Mouse (Mus musculus): ENCODE results near the gene Smug1. TPM values are rescaled to one million over a fixed set of nuclear protein-coding genes. Genes with fewer than 3 reads are reported as not detected.

The Smug1 gene
- polyA plus RNA-seq, 1 experiment from 2014 or later, result 18.1 TPM

GRCm38 (mm10) chr15:103167786-103168185, 894 bp upstream of the Smug1 start:
- Histone ChIP-seq H3K4me1 (ENCODE audit: insufficient read depth) (peaks cover 13% of the 10 kb centered on the region; the same call in 1 of the 2 replicates), H3K4me2 (no peak overlapping the region), H3K9me3 (ENCODE audit: low read depth, low read length) (no peaks in the 10 kb centered on the region), H3K4me3 (ENCODE audit: low read depth, low read length) (no peak overlapping the region), H3K27ac (ENCODE audit: low read depth) (no peak overlapping the region), H3K9ac (no peak overlapping the region), H3K27me3 (ENCODE audit: insufficient read depth, low read length) (peaks cover 63% of the 10 kb centered on the region), H3K36me3 (ENCODE audit: insufficient read depth) (no peaks in the 10 kb centered on the region)
- ATAC-seq (ENCODE audit: insufficient read depth) (no peak), DNase-seq (no peak)
- TF ChIP-seq CTCF (IDR thresholded peaks at IDR 0.05; ENCODE audit: low read depth), result no peak
- 20% methylated on average over 3 of the region's 3 CpGs for WGBS

- ATAC-seq (ENCODE audit: insufficient read depth) (no peak), DNase-seq (no peak)
- Histone ChIP-seq H3K4me2 (no peak overlapping the region), H3K9ac (no peak overlapping the region), H3K27ac (ENCODE audit: low read depth) (no peak overlapping the region), H3K36me3 (ENCODE audit: insufficient read depth) (no peaks in the 10 kb centered on the region), H3K4me1 (ENCODE audit: insufficient read depth) (peaks cover 12% of the 10 kb centered on the region), H3K9me3 (ENCODE audit: low read depth, low read length) (no peaks in the 10 kb centered on the region), H3K4me3 (ENCODE audit: low read depth, low read length) (no peak overlapping the region), H3K27me3 (ENCODE audit: insufficient read depth, low read length) (peaks cover 47% of the 10 kb centered on the region)
- WGBS, result 37% methylated on average over 5 of the region's 5 CpGs
- no peak for TF ChIP-seq CTCF (IDR thresholded peaks at IDR 0.05; ENCODE audit: low read depth)
Measured at GRCm38 (mm10) chr15:103165924-103166323, 968 bp downstream of the Smug1 start.

- Histone ChIP-seq H3K4me2 (no peak overlapping the region), H3K4me3 (ENCODE audit: low read depth, low read length) (no peak overlapping the region), H3K27ac (ENCODE audit: low read depth) (no peak overlapping the region), H3K9me3 (ENCODE audit: low read depth, low read length) (no peaks in the 10 kb centered on the region), H3K9ac (no peak overlapping the region), H3K27me3 (ENCODE audit: insufficient read depth, low read length) (peaks cover 41% of the 10 kb centered on the region), H3K4me1 (ENCODE audit: insufficient read depth) (peaks cover 12% of the 10 kb centered on the region), H3K36me3 (ENCODE audit: insufficient read depth) (no peaks in the 10 kb centered on the region)
- under 1% methylated on average over 13 of the region's 13 CpGs for whole genome bisulfite sequencing
- peak; percentile 96 for DNase-seq
- TF ChIP-seq CTCF (IDR thresholded peaks at IDR 0.05; ENCODE audit: low read depth), result peak; percentile 96
- ATAC-seq (ENCODE audit: insufficient read depth), result peak; percentile 7; the same call in 1 of the 2 replicates
Measured at GRCm38 (mm10) chr15:103165379-103165778, 1.5 kb downstream of the Smug1 start.

DNA sequence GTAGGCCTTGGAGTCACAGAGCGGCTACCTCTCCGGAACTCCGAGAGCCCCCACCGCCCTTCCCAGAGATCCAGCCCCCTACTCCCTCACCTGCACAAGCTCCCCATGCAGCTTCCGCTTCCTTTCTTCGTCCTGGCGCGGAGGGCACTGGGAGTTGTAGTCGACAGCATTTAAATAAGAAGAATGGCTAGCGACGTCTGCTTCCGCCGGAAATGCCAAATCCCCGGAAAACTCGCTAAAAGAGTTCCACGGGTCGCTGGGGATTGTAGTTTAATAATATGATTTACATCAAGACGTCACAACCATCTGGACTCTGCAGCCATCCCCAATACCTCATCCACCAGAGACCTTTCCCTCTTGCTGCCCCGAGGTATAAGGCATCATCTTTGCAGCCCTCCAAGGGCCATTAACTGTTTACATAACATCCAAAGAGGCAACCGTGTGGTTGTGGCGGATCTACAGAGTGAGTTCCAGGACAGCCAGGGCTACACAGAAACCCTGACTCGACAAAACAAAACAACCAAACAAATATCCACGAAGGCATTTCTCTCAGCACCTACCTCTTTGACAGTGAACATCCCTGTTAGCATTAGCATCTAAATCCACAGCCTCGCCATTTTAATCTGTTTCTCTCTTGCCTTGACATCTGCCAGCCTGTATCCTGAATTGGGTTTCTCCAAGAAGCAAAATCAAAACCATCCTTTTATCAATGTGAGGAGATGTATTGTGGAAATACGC, 3.5 kb downstream of the Smug1 start:
- peak overlapping the region; percentile 51 for H3K4me3 ChIP-seq (ENCODE audit: low read depth, low read length)
- ATAC-seq (ENCODE audit: insufficient read depth) (peak; percentile 86), DNase-seq (peak; percentile 98)
- TF ChIP-seq CTCF (IDR thresholded peaks at IDR 0.05; ENCODE audit: low read depth), result no peak
- WGBS, result 8% methylated on average over 25 of the region's 25 CpGs
- no peaks in the 10 kb centered on the region for H3K9me3 ChIP-seq (ENCODE audit: low read depth, low read length)
- no peaks in the 10 kb centered on the region for H3K36me3 ChIP-seq (ENCODE audit: insufficient read depth)
- H3K4me1 ChIP-seq (ENCODE audit: insufficient read depth), result peaks cover 3% of the 10 kb centered on the region; the same call in 1 of the 2 replicates
- H3K27me3 ChIP-seq (ENCODE audit: insufficient read depth, low read length), result peaks cover 21% of the 10 kb centered on the region
- H3K9ac ChIP-seq, result peak overlapping the region; percentile 56
- no peak overlapping the region for H3K27ac ChIP-seq (ENCODE audit: low read depth)
- H3K4me2 ChIP-seq, result peak overlapping the region; percentile 77

DNA sequence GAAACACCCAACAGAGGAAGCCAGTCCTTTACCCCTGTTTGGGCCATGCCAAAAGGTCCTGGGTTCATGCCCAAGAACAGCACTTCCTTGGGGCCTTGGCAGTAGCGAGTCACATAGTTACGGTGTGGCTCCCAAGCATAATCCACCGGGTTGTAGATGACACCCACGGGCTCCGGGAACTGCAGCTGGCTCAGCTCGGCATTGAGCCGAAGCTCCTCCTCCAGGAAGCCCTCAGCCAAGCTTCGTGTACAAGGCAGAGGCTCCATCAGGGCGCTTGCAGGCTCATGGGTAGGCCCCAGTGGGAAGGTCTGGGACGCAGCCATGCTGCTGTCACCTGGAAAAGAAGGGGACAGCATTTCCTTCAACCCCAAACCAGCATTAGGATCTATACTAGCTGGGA, 9.3 kb downstream of the Smug1 start:
- peaks cover 3% of the 10 kb centered on the region; the same call in 1 of the 2 replicates for H3K4me1 ChIP-seq (ENCODE audit: insufficient read depth)
- no peaks in the 10 kb centered on the region for H3K9me3 ChIP-seq (ENCODE audit: low read depth, low read length)
- H3K27me3 ChIP-seq (ENCODE audit: insufficient read depth, low read length), result no peaks in the 10 kb centered on the region
- no peak for TF ChIP-seq CTCF (IDR thresholded peaks at IDR 0.05; ENCODE audit: low read depth)
- ATAC-seq (ENCODE audit: insufficient read depth) (no peak), DNase-seq (no peak)
- H3K9ac ChIP-seq, result no peak overlapping the region
- no peak overlapping the region for H3K4me2 ChIP-seq
- H3K4me3 ChIP-seq (ENCODE audit: low read depth, low read length), result no peak overlapping the region
- H3K36me3 ChIP-seq (ENCODE audit: insufficient read depth), result 0 out of 2 replicates have a peak, but pooled peaks cover 11% of the 10 kb centered on the region
- 75% methylated on average over 10 of the region's 10 CpGs for WGBS
- no peak overlapping the region for H3K27ac ChIP-seq (ENCODE audit: low read depth)

DNA sequence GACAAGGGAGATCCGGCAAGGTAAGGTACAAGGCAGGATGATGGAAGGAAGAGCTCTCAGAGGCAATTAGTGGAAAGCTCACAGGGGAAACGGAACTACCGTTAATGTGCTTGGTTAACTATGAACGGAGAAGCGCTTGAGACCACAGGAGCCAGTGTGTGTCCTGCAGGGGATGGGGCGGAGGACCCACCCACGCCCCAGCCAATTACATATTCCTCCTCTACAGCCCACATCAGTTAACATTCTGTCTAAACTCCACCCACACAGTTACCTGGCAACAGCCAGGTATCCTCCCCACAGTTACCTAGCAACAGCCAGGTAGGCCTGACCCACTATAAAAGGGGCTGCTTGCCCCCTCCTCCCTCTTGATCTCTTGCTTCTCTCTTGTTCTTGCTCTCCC, 10.0 kb downstream of the Smug1 start:
- no peak for ATAC-seq (ENCODE audit: insufficient read depth)

More for the DNA sequence above, 10.0 kb downstream of the Smug1 start:
- Histone ChIP-seq H3K36me3 (ENCODE audit: insufficient read depth) (0 out of 2 replicates have a peak, but pooled peaks cover 11% of the 10 kb centered on the region), H3K27ac (ENCODE audit: low read depth) (no peak overlapping the region), H3K9ac (no peak overlapping the region), H3K4me1 (ENCODE audit: insufficient read depth) (no peaks in the 10 kb centered on the region), H3K4me2 (no peak overlapping the region), H3K27me3 (ENCODE audit: insufficient read depth, low read length) (no peaks in the 10 kb centered on the region), H3K4me3 (ENCODE audit: low read depth, low read length) (no peak overlapping the region), H3K9me3 (ENCODE audit: low read depth, low read length) (no peaks in the 10 kb centered on the region)
- no peak for TF ChIP-seq CTCF (IDR thresholded peaks at IDR 0.05; ENCODE audit: low read depth)
- no peak for DNase-seq
- 59% methylated on average over 7 of the region's 7 CpGs for WGBS
